Mouse (Mus musculus): ENCODE measurements around the gene Gm20388. TPM values are rescaled to one million over a fixed set of nuclear protein-coding genes. Genes with fewer than 3 reads are reported as not detected.
A peak's percentile ranks its signal among the peaks of the same experiment; 100 is the strongest.

Gene Gm20388
- polyA plus RNA-seq, 1 experiment from 2014 or later = not detected

- H3K4me1 ChIP-seq (ENCODE audit: control insufficient read depth, insufficient read depth, low read length) = peaks cover 43% of the 10 kb centered on the region
- no peaks in the 10 kb centered on the region; the same call in 1 of the 2 replicates for H3K27me3 ChIP-seq (ENCODE audit: control insufficient read depth, insufficient read depth, low read length)
Measured at GRCm38 (mm10) chr8:120343582-120343981, 432.9 kb downstream of the Gm20388 start.

DNA sequence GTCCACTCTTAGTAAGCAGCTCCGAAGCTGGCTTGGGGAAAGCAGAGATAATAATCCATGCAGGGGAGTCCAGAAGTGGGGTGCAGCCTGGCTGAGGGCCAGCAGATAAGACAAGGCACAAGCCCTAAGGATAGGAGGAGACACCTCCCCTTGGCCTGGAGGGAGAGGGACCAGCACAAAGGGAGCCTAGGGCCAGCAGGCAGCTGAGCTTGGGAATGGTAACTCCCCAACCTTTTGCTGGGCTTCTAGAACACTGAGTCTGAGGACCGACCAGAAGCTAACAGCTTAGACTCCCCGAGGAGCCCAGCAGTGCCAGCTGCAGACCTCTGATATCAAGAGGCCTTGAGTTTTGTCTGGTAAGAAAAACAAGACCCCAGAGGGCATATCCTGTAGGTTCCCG is 433.5 kb downstream of the Gm20388 start:
- peak overlapping the region; percentile 15; the same call in 1 of the 2 replicates for H3K9ac ChIP-seq (ENCODE audit: low read length)

More at GRCm38 (mm10) chr8:120343582-120343981, 432.9 kb downstream of the Gm20388 start:
- Histone ChIP-seq H3K36me3 (ENCODE audit: control insufficient read depth, insufficient read depth, low read length) (no peaks in the 10 kb centered on the region), H3K4me2 (no peak overlapping the region), H3K9ac (ENCODE audit: low read length) (peak overlapping the region; percentile 9; the same call in 1 of the 2 replicates), H3K9me3 (ENCODE audit: control insufficient read depth, low read length) (no peaks in the 10 kb centered on the region), H3K27ac (ENCODE audit: low read depth, low read length) (no peak overlapping the region), H3K4me3 (ENCODE audit: low read depth, low read length) (no peak overlapping the region)
- ATAC-seq (ENCODE audit: low FRiP score) (no peak), DNase-seq (ENCODE audit: low spot score, missing footprints) (no peak)
- 91% methylated on average over 12 of the region's 12 CpGs for WGBS

GRCm38 (mm10) chr8:120344583-120344982 is 433.9 kb downstream of the Gm20388 start:
- Histone ChIP-seq H3K4me3 (ENCODE audit: low read depth, low read length) (no peak overlapping the region), H3K36me3 (ENCODE audit: control insufficient read depth, insufficient read depth, low read length) (no peaks in the 10 kb centered on the region), H3K4me2 (no peak overlapping the region), H3K27ac (ENCODE audit: low read depth, low read length) (peak overlapping the region; percentile 30; the same call in 1 of the 2 replicates), H3K4me1 (ENCODE audit: control insufficient read depth, insufficient read depth, low read length) (peaks cover 50% of the 10 kb centered on the region), H3K9me3 (ENCODE audit: control insufficient read depth, low read length) (no peaks in the 10 kb centered on the region), H3K27me3 (ENCODE audit: control insufficient read depth, insufficient read depth, low read length) (no peaks in the 10 kb centered on the region; the same call in 1 of the 2 replicates), H3K9ac (ENCODE audit: low read length) (peak overlapping the region; percentile 15; the same call in 1 of the 2 replicates)
- no peak for DNase-seq (ENCODE audit: low spot score, missing footprints)
- 29% methylated on average over 13 of the region's 13 CpGs for WGBS
- ATAC-seq (ENCODE audit: low FRiP score) = no peak

More for the DNA sequence above, 433.5 kb downstream of the Gm20388 start:
- DNase-seq (ENCODE audit: low spot score, missing footprints) = no peak
- H3K27ac ChIP-seq (ENCODE audit: low read depth, low read length) = peak overlapping the region; percentile 30; the same call in 1 of the 2 replicates
- no peak overlapping the region for H3K4me2 ChIP-seq
- WGBS = 29% methylated on average over 4 of the region's 4 CpGs
- no peaks in the 10 kb centered on the region for H3K36me3 ChIP-seq (ENCODE audit: control insufficient read depth, insufficient read depth, low read length)
- no peak overlapping the region for H3K4me3 ChIP-seq (ENCODE audit: low read depth, low read length)
- no peak for ATAC-seq (ENCODE audit: low FRiP score)
- no peaks in the 10 kb centered on the region for H3K9me3 ChIP-seq (ENCODE audit: control insufficient read depth, low read length)
- no peaks in the 10 kb centered on the region; the same call in 1 of the 2 replicates for H3K27me3 ChIP-seq (ENCODE audit: control insufficient read depth, insufficient read depth, low read length)
- H3K4me1 ChIP-seq (ENCODE audit: control insufficient read depth, insufficient read depth, low read length) = peaks cover 47% of the 10 kb centered on the region

GRCm38 (mm10) chr8:120347734-120348341 is 437.2 kb downstream of the Gm20388 start:
- Histone ChIP-seq H3K4me3 (ENCODE audit: low read depth, low read length) (no peak overlapping the region), H3K27ac (ENCODE audit: low read depth, low read length) (peak overlapping the region; percentile 54; the same call in 1 of the 2 replicates), H3K27me3 (ENCODE audit: control insufficient read depth, insufficient read depth, low read length) (no peaks in the 10 kb centered on the region; the same call in 1 of the 2 replicates), H3K9me3 (ENCODE audit: control insufficient read depth, low read length) (no peaks in the 10 kb centered on the region), H3K36me3 (ENCODE audit: control insufficient read depth, insufficient read depth, low read length) (no peaks in the 10 kb centered on the region), H3K4me1 (ENCODE audit: control insufficient read depth, insufficient read depth, low read length) (peaks cover 56% of the 10 kb centered on the region), H3K4me2 (no peak overlapping the region), H3K9ac (ENCODE audit: low read length) (no peak overlapping the region; the same call in 1 of the 2 replicates)
- no peak for DNase-seq (ENCODE audit: low spot score, missing footprints)
- WGBS = 77% methylated on average over 21 of the region's 21 CpGs
- ATAC-seq (ENCODE audit: low FRiP score) = 0 out of 2 replicates have a peak, but pooled peaks have one; percentile 41

DNA sequence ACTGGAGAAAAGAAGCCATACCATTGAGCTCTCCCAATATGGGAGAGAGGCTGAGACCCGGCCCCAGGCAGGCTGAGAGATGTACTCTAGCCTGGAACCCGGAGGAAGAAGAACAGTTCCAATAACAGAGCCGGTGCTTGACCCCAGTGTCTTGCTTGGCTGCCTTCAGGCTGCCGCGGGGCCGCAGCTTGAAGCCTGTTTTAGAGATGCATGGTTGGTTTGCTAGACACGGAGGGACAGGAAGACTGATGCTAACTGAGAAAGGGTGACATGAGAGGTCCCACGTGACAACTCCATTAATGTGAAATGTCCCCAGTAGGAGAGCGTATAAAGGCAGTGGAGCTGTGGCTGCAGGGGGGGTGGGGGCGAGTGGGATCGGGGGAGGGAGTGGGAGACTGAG is 438.3 kb downstream of the Gm20388 start:
- H3K27ac ChIP-seq (ENCODE audit: low read depth, low read length) = no peak overlapping the region
- H3K36me3 ChIP-seq (ENCODE audit: control insufficient read depth, insufficient read depth, low read length) = no peaks in the 10 kb centered on the region
- H3K27me3 ChIP-seq (ENCODE audit: control insufficient read depth, insufficient read depth, low read length) = no peaks in the 10 kb centered on the region; the same call in 1 of the 2 replicates
- no peaks in the 10 kb centered on the region for H3K9me3 ChIP-seq (ENCODE audit: control insufficient read depth, low read length)
- ATAC-seq (ENCODE audit: low FRiP score) = no peak
- H3K4me2 ChIP-seq = no peak overlapping the region
- no peak for DNase-seq (ENCODE audit: low spot score, missing footprints)
- WGBS = 25% methylated on average over 11 of the region's 11 CpGs
- no peak overlapping the region; the same call in 1 of the 2 replicates for H3K9ac ChIP-seq (ENCODE audit: low read length)
- peaks cover 62% of the 10 kb centered on the region for H3K4me1 ChIP-seq (ENCODE audit: control insufficient read depth, insufficient read depth, low read length)
- no peak overlapping the region for H3K4me3 ChIP-seq (ENCODE audit: low read depth, low read length)

DNA sequence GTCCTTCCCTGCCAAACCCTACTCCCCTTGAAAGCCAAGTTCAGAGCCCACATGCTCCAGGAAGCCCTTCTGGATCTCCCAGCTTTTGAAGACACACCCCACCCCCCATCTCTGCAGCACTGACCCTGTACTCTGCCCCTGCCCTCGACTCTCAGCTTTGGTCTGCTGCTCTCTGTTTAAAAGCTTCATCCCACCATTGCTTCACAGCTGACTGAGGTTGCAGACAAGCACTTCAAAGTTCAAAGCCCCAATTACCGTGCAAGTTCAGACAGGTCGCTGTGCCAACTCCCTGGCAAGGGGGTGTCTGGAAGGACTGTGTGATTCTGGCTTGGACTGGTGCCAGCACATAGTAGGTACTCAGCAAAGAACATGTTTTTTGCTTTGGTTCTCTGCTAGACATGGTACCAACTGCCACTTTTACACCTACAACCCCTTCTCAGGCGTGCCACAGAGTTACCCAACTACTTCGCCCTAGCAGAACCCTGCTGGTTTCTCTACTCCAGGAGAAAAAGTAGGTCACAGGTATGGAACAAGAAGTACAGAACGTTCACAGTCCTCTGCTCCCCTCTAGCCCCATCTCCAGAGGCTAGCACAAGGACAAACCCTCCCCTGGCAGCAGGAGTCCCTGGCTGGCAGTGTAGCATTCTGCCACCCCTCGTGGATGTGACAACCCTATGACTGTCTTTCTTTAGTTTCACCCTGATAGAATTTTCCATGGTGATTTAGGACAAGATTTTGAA is 440.9 kb downstream of the Gm20388 start:
- Histone ChIP-seq H3K4me1 (ENCODE audit: control insufficient read depth, insufficient read depth, low read length) (peaks cover 64% of the 10 kb centered on the region), H3K27ac (ENCODE audit: low read depth, low read length) (no peak overlapping the region), H3K9ac (ENCODE audit: low read length) (no peak overlapping the region), H3K36me3 (ENCODE audit: control insufficient read depth, insufficient read depth, low read length) (no peaks in the 10 kb centered on the region), H3K4me2 (no peak overlapping the region), H3K4me3 (ENCODE audit: low read depth, low read length) (no peak overlapping the region), H3K27me3 (ENCODE audit: control insufficient read depth, insufficient read depth, low read length) (no peaks in the 10 kb centered on the region; the same call in 1 of the 2 replicates), H3K9me3 (ENCODE audit: control insufficient read depth, low read length) (no peaks in the 10 kb centered on the region)
- DNase-seq (ENCODE audit: low spot score, missing footprints) (no peak), ATAC-seq (ENCODE audit: low FRiP score) (no peak)
- WGBS = 63% methylated on average over 7 of the region's 7 CpGs

DNA sequence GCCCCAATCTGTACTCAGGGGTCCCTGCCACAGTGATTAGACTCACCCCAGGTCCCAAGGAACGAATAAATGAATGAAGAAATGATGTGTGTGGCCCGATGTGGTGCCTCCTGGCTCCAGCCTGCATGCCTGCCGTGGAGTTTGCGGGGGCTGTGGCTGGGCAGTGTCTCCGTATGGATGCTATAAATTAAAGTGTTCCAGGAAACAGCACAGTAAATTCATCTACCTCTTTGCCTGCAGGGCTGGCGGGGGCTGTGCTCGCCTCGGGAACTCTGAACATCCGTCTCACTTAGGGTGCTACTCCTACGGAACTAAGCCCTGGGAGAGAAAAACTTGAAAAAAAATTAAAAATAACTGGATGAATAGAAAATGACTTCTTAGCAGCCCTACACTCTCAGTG is 441.5 kb downstream of the Gm20388 start:
- 76% methylated on average over 10 of the region's 10 CpGs for WGBS
- H3K4me1 ChIP-seq (ENCODE audit: control insufficient read depth, insufficient read depth, low read length) = peaks cover 62% of the 10 kb centered on the region
- H3K4me3 ChIP-seq (ENCODE audit: low read depth, low read length) = no peak overlapping the region
- no peak overlapping the region for H3K27ac ChIP-seq (ENCODE audit: low read depth, low read length)
- no peak overlapping the region; the same call in 1 of the 2 replicates for H3K9ac ChIP-seq (ENCODE audit: low read length)
- no peak for ATAC-seq (ENCODE audit: low FRiP score)
- H3K27me3 ChIP-seq (ENCODE audit: control insufficient read depth, insufficient read depth, low read length) = no peaks in the 10 kb centered on the region; the same call in 1 of the 2 replicates
- no peak for DNase-seq (ENCODE audit: low spot score, missing footprints)
- H3K4me2 ChIP-seq = no peak overlapping the region
- no peaks in the 10 kb centered on the region for H3K9me3 ChIP-seq (ENCODE audit: control insufficient read depth, low read length)
- no peaks in the 10 kb centered on the region for H3K36me3 ChIP-seq (ENCODE audit: control insufficient read depth, insufficient read depth, low read length)

DNA sequence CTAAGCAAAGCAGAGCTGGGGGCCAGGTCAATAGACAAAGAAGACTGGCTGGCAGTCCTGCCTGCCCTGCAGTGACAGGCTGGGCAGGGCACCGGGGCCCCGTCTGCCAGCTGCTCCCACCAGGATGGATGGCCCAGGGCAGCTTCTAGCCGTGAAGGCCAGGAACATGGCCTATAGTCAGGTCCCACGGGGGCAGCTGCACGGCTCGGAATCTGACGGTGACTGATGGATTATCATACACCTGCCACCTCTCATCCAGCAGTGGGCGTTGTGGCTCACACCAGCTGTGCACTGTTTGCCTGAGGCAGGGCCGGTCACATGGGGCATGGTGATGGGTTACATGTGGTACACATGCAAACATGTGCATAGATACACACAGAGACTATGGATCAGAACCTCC is 445.4 kb downstream of the Gm20388 start:
- H3K27ac ChIP-seq (ENCODE audit: low read depth, low read length) = no peak overlapping the region
- H3K9me3 ChIP-seq (ENCODE audit: control insufficient read depth, low read length) = no peaks in the 10 kb centered on the region
- peaks cover 43% of the 10 kb centered on the region for H3K4me1 ChIP-seq (ENCODE audit: control insufficient read depth, insufficient read depth, low read length)
- no peaks in the 10 kb centered on the region for H3K27me3 ChIP-seq (ENCODE audit: control insufficient read depth, insufficient read depth, low read length)
- DNase-seq (ENCODE audit: low spot score, missing footprints) (no peak), ATAC-seq (ENCODE audit: low FRiP score) (peak; percentile 54)
- no peak overlapping the region for H3K4me3 ChIP-seq (ENCODE audit: low read depth, low read length)
- WGBS = 74% methylated on average over 9 of the region's 9 CpGs
- no peaks in the 10 kb centered on the region for H3K36me3 ChIP-seq (ENCODE audit: control insufficient read depth, insufficient read depth, low read length)
- H3K9ac ChIP-seq (ENCODE audit: low read length) = no peak overlapping the region
- no peak overlapping the region for H3K4me2 ChIP-seq

- Histone ChIP-seq H3K27ac (ENCODE audit: low read depth, low read length) (no peak overlapping the region), H3K4me1 (ENCODE audit: control insufficient read depth, insufficient read depth, low read length) (peaks cover 34% of the 10 kb centered on the region), H3K27me3 (ENCODE audit: control insufficient read depth, insufficient read depth, low read length) (no peaks in the 10 kb centered on the region), H3K4me2 (no peak overlapping the region), H3K4me3 (ENCODE audit: low read depth, low read length) (no peak overlapping the region), H3K9me3 (ENCODE audit: control insufficient read depth, low read length) (no peaks in the 10 kb centered on the region), H3K9ac (ENCODE audit: low read length) (no peak overlapping the region), H3K36me3 (ENCODE audit: control insufficient read depth, insufficient read depth, low read length) (no peaks in the 10 kb centered on the region)
- 81% methylated on average over 6 of the region's 6 CpGs for WGBS
- ATAC-seq (ENCODE audit: low FRiP score) (no peak), DNase-seq (ENCODE audit: low spot score, missing footprints) (no peak)
Measured at GRCm38 (mm10) chr8:120357504-120357903, 446.9 kb downstream of the Gm20388 start.

Data from midbrain, embryonic 11.5 days (tissue).